Mouse (Mus musculus) WW6 (cell line): ENCODE measurements around the gene Srgap2.
A peak's percentile ranks its signal among the peaks of the same experiment; 100 is the strongest.

Experiments
- DNase-seq: peaks from one replicate; pipeline ENCODE4 v3.0.0-alpha.2; 2013; ENCODE audit warnings: low read depth, low spot score

Srgap2 gene

GRCm38 (mm10) chr1:131345422-131346419 is 181.4 kb downstream of the Srgap2 start:
- no peak for DNase-seq

GRCm38 (mm10) chr1:131344691-131345090 is 182.5 kb downstream of the Srgap2 start:
- DNase-seq = no peak

- DNase-seq = no peak
Measured at GRCm38 (mm10) chr1:131336017-131336416, 191.1 kb downstream of the Srgap2 start.

- DNase-seq = no peak
Measured at GRCm38 (mm10) chr1:131335604-131336003, 191.5 kb downstream of the Srgap2 start.

GRCm38 (mm10) chr1:131331180-131331579 is 196.0 kb downstream of the Srgap2 start:
- DNase-seq = no peak

GRCm38 (mm10) chr1:131329093-131329492 is 198.1 kb downstream of the Srgap2 start:
- DNase-seq = peak; percentile 9

- no peak for DNase-seq
Measured at GRCm38 (mm10) chr1:131327167-131327566, 200.0 kb downstream of the Srgap2 start.

- no peak for DNase-seq
Measured at GRCm38 (mm10) chr1:131324816-131325463, 202.2 kb downstream of the Srgap2 start.

GRCm38 (mm10) chr1:131319598-131320330 is 207.4 kb downstream of the Srgap2 start:
- DNase-seq = no peak

- no peak for DNase-seq
Measured at GRCm38 (mm10) chr1:131318397-131318796, 208.8 kb downstream of the Srgap2 start.

GRCm38 (mm10) chr1:131317625-131318024 is 209.5 kb downstream of the Srgap2 start:
- no peak for DNase-seq

GRCm38 (mm10) chr1:131311284-131311683 is 215.9 kb downstream of the Srgap2 start:
- DNase-seq = no peak

GRCm38 (mm10) chr1:131310237-131310818 is 216.8 kb downstream of the Srgap2 start:
- no peak for DNase-seq

GRCm38 (mm10) chr1:131300750-131301149 is 226.4 kb downstream of the Srgap2 start:
- no peak for DNase-seq

GRCm38 (mm10) chr1:131299788-131300187 is 227.4 kb downstream of the Srgap2 start:
- no peak for DNase-seq

- no peak for DNase-seq
Measured at GRCm38 (mm10) chr1:131299240-131299639, 227.9 kb downstream of the Srgap2 start.

- no peak for DNase-seq
Measured at GRCm38 (mm10) chr1:131298171-131298570, 229.0 kb downstream of the Srgap2 start.

- DNase-seq = no peak
Measured at GRCm38 (mm10) chr1:131296726-131297125, 230.4 kb downstream of the Srgap2 start.

GRCm38 (mm10) chr1:131295200-131295599 is 232.0 kb downstream of the Srgap2 start:
- DNase-seq = no peak

- DNase-seq = no peak
Measured at GRCm38 (mm10) chr1:131293922-131294250, 233.3 kb downstream of the Srgap2 start.

- DNase-seq = no peak
Measured at GRCm38 (mm10) chr1:131293221-131293921, 233.8 kb downstream of the Srgap2 start.
